Mouse (Mus musculus) thymus, postnatal 0 days (tissue): ENCODE results near the gene Atp9a. TPM values are rescaled to one million over a fixed set of nuclear protein-coding genes. Genes with fewer than 3 reads are reported as not detected.
A peak's percentile ranks its signal among the peaks of the same experiment; 100 is the strongest.

Source experiments
- DNase-seq: peaks from one replicate; pipeline ENCODE4 v3.0.0-alpha.2; 2015; ENCODE audit warnings: low spot score
- polyA plus RNA-seq: library from polyadenylated mRNA; unstranded; fragments of >200 nt; fragmentation: Nextera tagmentation; extraction: Ambion mirVana; gene quantifications from 2 replicates; pipeline ENCODE4 v1.2.1, GENCODE M21; 2015

The Atp9a gene
- polyA plus RNA-seq, 1 experiment from 2014 or later: 7.8 TPM

DNA sequence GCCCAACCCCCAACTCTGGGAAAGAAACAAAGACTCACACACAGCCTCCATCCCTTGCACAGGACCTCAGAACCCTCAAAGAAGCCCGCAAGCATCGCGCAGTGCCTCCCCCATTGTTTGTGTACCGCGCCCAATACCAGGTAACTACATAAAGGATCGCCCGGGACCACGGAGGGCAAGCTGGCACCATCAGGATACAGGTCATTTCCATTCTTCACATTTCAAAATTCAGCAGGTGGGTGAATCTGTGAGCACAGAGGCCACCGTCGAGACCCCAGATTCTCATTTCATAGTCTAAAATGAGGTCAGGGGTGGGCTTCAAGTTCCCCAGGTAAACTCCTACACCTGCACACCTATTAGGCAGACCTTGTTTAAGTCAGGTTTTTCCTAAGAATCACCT, 1.7 kb downstream of the Atp9a start:
- no peak for DNase-seq

DNA sequence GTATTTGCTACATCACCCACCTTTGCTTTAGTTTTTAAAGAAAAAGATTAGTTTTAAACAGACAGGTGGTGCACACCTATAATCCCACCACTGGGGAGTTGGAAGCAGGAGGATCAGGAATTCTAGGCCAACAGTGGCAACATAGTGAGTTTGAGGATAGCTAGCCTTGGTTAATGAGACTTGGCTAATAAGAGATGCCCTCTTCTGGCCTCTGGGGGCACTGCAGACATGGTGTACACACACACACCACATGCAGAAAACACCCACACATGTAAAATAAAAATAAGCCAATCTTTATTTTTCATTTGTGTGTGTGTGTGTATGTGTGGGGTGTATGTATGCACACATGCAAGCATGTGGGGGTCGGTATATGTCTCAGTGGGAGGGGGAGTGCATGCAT, 3.4 kb downstream of the Atp9a start:
- DNase-seq: no peak

GRCm38 (mm10) chr2:168737878-168738277, 4.3 kb downstream of the Atp9a start:
- DNase-seq: no peak

GRCm38 (mm10) chr2:168734023-168734422, 8.2 kb downstream of the Atp9a start:
- DNase-seq: no peak

- no peak for DNase-seq
Measured at GRCm38 (mm10) chr2:168731258-168731657, 11.0 kb downstream of the Atp9a start.

DNA sequence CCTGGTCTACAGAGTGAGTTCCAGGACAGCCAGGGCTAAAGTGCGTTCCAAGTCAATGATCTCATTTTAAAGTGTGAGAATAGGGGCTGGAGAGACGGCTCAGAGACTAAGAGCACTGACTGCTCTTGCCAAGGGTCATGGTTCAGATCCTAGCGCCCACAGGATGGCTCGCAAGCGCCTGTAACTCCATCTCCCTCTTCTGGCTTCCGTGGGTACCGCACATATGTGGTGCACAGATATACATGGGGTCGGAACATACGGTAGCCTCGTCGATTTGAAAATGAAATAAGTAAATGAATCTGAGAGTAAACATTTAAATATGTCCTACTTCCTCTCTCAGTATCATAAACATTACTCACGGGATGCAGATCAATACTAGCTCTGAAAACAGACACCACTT, 12.5 kb downstream of the Atp9a start:
- DNase-seq: no peak

- DNase-seq: no peak
Measured at GRCm38 (mm10) chr2:168728045-168728444, 14.2 kb downstream of the Atp9a start.

GRCm38 (mm10) chr2:168726007-168726406, 16.2 kb downstream of the Atp9a start:
- DNase-seq: no peak

- DNase-seq: no peak
Measured at GRCm38 (mm10) chr2:168721313-168721712, 20.9 kb downstream of the Atp9a start.

DNA sequence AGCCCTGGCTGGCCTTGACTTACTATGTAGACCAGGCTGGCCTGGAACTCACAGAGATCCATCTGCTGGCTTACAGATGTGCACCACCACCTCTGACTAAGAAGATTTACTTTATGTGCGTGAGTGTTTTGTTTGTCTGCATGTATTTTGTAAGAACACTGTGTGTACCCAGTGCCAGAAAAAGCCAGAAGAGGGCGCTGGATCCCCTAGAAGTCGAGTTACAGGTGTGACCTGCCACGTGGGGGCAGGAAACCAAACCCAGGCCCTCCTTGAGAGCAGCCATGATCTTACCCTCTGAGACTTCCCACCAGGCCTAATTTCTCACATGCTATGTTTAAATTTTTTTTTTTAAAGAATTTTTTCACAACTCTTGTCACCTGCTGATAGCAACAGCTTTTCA, 22.5 kb downstream of the Atp9a start:
- peak; percentile 21 for DNase-seq

- no peak for DNase-seq
Measured at GRCm38 (mm10) chr2:168718735-168719134, 23.5 kb downstream of the Atp9a start.

GRCm38 (mm10) chr2:168718267-168718666, 23.9 kb downstream of the Atp9a start:
- DNase-seq: no peak

GRCm38 (mm10) chr2:168712199-168713176, 29.7 kb downstream of the Atp9a start:
- DNase-seq: no peak

GRCm38 (mm10) chr2:168710979-168711378, 31.2 kb downstream of the Atp9a start:
- no peak for DNase-seq

DNA sequence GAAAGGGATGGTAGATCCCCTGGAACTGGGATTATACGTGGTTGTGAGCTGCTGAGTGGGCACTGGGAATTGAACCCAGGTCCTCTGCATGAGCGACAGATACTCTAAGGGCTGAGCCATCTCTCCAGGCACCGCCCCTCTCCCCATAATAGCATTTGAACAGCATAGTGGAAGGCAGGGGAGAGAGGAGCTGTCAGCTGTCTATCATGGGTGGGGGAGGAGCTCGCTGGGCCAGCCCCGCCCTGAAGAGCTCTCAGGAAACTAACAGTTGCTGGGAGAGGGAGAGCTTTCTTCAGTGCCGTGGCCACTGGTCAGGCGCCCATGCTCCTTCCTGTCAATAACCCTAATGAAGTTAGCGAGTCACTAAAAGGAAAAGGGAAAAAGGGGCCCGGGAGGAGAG, 34.4 kb downstream of the Atp9a start:
- DNase-seq: no peak

GRCm38 (mm10) chr2:168702266-168702665, 39.9 kb downstream of the Atp9a start:
- DNase-seq: no peak

DNA sequence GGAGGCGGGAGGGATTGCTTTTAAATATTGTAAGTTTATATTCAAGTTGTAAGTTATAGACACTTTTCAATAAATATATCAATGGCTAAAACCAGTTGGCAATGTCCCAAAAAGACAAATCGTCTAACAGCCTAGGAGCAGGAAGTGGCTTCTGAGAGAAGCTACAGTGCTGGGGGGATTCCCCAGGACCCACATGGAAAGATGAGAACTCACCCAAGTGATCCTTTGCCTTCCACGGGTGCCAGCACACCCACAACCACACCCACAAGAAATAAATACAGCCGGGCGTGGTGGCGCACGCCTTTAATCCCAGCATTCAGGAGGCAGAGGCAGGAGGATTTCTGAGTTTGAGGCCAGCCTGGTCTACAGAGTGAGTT, 47.2 kb downstream of the Atp9a start:
- no peak for DNase-seq

GRCm38 (mm10) chr2:168694379-168695026, 47.7 kb downstream of the Atp9a start:
- no peak for DNase-seq

DNA sequence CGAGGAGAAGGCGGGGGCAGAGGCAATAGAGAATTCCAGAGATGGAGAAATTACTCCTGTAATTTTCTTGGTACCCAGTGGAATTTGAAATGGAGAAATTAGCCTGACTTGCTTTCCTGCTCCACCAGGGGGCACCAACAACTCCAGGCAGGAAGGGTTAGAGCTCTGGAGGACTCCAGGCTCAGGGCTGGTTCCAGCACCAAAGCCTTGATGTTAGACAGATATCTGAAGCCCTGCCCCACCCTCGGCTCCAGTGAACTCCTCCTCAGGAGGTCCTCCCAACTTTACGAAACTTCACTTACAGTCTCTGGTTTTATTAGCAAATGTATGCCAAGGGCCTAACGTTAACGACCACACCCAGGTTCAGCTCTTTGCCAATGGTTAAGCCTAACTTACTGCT, 50.4 kb downstream of the Atp9a start:
- DNase-seq: peak; percentile 43

DNA sequence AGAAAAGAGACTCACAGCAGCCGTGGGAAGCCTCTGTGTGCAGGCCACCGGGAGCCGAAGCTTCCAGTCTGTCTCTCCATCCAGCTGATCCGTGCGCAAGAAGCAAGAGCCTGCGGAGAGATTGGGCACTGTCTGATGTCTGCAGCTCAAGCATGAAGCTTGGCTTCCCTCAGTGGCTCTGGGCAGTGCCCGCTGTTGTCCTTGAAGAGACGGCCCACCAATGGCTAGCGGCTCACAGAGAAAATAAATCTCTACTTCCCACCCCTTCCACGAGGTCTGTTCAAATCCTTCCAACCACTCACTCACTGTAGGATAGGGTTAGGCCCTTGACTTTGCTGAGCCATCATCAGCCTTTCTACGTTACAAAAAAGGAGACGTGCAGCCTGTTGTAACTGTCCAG, 54.9 kb downstream of the Atp9a start:
- DNase-seq: no peak

DNA sequence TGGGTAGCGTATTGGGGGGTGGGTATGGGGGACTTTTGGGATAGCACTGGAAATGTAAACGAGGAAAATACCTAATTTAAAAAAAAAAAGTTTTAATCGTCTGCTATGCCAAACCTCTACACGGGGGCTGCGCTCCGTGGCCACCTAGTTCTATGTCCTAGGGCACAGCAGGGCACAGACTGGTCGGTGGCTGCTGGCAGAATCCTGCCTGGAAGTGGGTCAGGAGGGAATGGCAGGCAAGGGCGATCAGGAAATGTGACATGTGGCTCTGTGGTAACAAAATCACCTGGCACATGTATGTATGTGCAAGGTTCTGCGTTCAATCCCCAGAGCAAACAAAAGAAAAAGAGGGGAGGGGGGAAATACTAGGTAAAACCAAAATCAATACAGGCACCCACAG, 56.3 kb downstream of the Atp9a start:
- DNase-seq: no peak

DNA sequence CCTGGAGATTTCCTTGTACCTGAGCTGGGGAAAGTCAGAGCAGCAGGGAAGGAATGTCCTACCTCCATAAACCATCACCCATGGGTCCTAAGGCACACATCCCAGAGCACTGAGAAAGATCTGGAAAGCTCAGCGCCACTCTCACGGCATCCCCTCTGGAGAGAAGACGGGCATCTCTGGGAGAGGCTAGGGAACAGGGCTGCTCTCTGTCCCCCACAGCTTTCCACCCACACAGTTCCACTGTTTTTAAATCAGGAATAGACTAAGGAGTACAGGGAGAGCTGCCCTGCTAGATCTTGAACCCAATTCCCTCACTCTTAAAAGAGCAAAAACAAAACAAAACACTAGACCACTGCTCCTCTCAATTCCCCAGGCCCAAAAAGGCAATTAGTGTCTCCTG, 57.5 kb downstream of the Atp9a start:
- no peak for DNase-seq
